Mouse (Mus musculus) C2C12 (cell line): Measurements from ENCODE around the gene Vwa1.

ENCODE experiments used
- CEBPB ChIP-seq: IDR thresholded peaks from one replicate; pipeline ENCODE4 v1.6.1; 2011; ENCODE audit warnings: low read depth, mild to moderate bottlenecking, control low read depth, moderate library complexity
- CTCF ChIP-seq: IDR thresholded peaks from one replicate; pipeline ENCODE4 v1.5.1; 2011; ENCODE audit not compliant: control insufficient read depth, insufficient read depth, insufficient read length
- FOSL1 ChIP-seq: IDR thresholded peaks from one replicate; pipeline ENCODE4 v1.8.0; 2011; ENCODE audit warnings: mild to moderate bottlenecking, low read length; ENCODE audit not compliant: poor library complexity, insufficient read depth, severe bottlenecking
- MAX ChIP-seq: IDR thresholded peaks from one replicate; pipeline ENCODE4 v1.6.1; 2011; ENCODE audit warnings: mild to moderate bottlenecking, control low read depth
- MYOG ChIP-seq: IDR thresholded peaks from one replicate; pipeline ENCODE4 v1.6.1; 2011; ENCODE audit not compliant: control insufficient read depth, insufficient read length; ENCODE audit errors: extremely low read depth
- USF1 ChIP-seq: IDR thresholded peaks from one replicate; pipeline ENCODE4 v1.6.1; 2011; ENCODE audit warnings: low read depth, mild to moderate bottlenecking, control low read depth, moderate library complexity

- no peak for TF ChIP-seq FOSL1
- TF ChIP-seq CTCF: no peak
- TF ChIP-seq MYOG: no peak
- no peak for TF ChIP-seq USF1
- TF ChIP-seq MAX: no peak
- no peak for TF ChIP-seq CEBPB
Observed at GRCm38 (mm10) chr4:155802741-155803339, 28.3 kb upstream of the Vwa1 start, which contains the start of gene Mrpl20.
